Mouse (Mus musculus): ENCODE measurements around the gene Abt1. TPM values are rescaled to one million over a fixed set of nuclear protein-coding genes. Genes with fewer than 3 reads are reported as not detected.
A peak's percentile ranks its signal among the peaks of the same experiment; 100 is the strongest.

Abt1 gene
- total and polyA plus RNA-seq, 2 experiments from 2014 or later = 6.8 to 7.4 TPM

DNA sequence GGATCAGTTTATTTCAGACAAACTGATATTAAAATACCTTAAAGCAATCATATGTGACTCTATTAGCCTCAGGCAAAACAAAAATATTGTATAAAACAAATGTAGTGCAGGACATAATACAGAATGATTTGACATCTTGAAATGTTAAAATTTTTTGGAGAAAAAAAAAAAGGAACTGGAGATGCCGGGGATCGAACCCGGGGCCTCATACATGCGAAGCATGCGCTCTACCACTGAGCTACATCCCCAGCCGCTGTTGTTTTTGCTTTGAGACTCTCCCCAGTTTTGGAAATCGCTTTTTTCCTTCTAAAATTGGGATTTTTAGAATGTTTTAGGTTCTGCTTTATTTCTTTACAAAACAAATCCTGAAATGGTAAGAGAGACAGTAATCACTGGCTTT, 14.9 kb upstream of the Abt1 start:
- no peaks in the 10 kb centered on the region for H3K4me1 ChIP-seq (ENCODE audit: control insufficient read depth, insufficient read depth)
- H3K27ac ChIP-seq (ENCODE audit: low read depth) = peak overlapping the region; percentile 34; the same call in 1 of the 2 replicates
- peak overlapping the region; percentile 65 for H3K4me2 ChIP-seq (ENCODE audit: low read depth, low read length)
- DNase-seq (ENCODE audit: low spot score) (peak; percentile 24), ATAC-seq (ENCODE audit: insufficient read depth, low read depth) (0 out of 2 replicates have a peak, but pooled peaks have one; percentile 28)
- H3K36me3 ChIP-seq (replicated peaks; ENCODE audit: control insufficient read depth, insufficient read depth, low read length) = no peaks in the 10 kb centered on the region
- H3K4me3 ChIP-seq (ENCODE audit: low read depth, low read length) = peak overlapping the region; percentile 62
- WGBS = under 1% methylated on average over 7 of the region's 7 CpGs
- TF ChIP-seq EP300 (IDR thresholded peaks at IDR 0.05; ENCODE audit: low read depth) (no peak), CTCF (IDR thresholded peaks at IDR 0.05; ENCODE audit: low read depth) (no peak)
- no peaks in the 10 kb centered on the region for H3K9me3 ChIP-seq (replicated peaks; ENCODE audit: control insufficient read depth, low read length)
- H3K27me3 ChIP-seq (ENCODE audit: control insufficient read depth, insufficient read depth, low read length) = no peaks in the 10 kb centered on the region
- no peak overlapping the region for H3K9ac ChIP-seq (replicated peaks; ENCODE audit: low read depth, low read length)

GRCm38 (mm10) chr13:23437908-23438307, 14.2 kb upstream of the Abt1 start:
- Histone ChIP-seq H3K36me3 (replicated peaks; ENCODE audit: control insufficient read depth, insufficient read depth, low read length) (no peaks in the 10 kb centered on the region), H3K9ac (replicated peaks; ENCODE audit: low read depth, low read length) (peak overlapping the region; percentile 66), H3K4me2 (ENCODE audit: low read depth, low read length) (peak overlapping the region; percentile 65), H3K27ac (ENCODE audit: low read depth) (peak overlapping the region; percentile 82), H3K9me3 (replicated peaks; ENCODE audit: control insufficient read depth, low read length) (no peaks in the 10 kb centered on the region), H3K27me3 (ENCODE audit: control insufficient read depth, insufficient read depth, low read length) (no peaks in the 10 kb centered on the region), H3K4me3 (ENCODE audit: low read depth, low read length) (peak overlapping the region; percentile 62), H3K4me1 (ENCODE audit: control insufficient read depth, insufficient read depth) (no peaks in the 10 kb centered on the region)
- 0% methylated on average over 17 of the region's 17 CpGs for WGBS
- TF ChIP-seq EP300 (IDR thresholded peaks at IDR 0.05; ENCODE audit: low read depth) (no peak), CTCF (IDR thresholded peaks at IDR 0.05; ENCODE audit: low read depth) (no peak)
- DNase-seq (ENCODE audit: low spot score) (peak; percentile 71), ATAC-seq (ENCODE audit: insufficient read depth, low read depth) (peak; percentile 78)

DNA sequence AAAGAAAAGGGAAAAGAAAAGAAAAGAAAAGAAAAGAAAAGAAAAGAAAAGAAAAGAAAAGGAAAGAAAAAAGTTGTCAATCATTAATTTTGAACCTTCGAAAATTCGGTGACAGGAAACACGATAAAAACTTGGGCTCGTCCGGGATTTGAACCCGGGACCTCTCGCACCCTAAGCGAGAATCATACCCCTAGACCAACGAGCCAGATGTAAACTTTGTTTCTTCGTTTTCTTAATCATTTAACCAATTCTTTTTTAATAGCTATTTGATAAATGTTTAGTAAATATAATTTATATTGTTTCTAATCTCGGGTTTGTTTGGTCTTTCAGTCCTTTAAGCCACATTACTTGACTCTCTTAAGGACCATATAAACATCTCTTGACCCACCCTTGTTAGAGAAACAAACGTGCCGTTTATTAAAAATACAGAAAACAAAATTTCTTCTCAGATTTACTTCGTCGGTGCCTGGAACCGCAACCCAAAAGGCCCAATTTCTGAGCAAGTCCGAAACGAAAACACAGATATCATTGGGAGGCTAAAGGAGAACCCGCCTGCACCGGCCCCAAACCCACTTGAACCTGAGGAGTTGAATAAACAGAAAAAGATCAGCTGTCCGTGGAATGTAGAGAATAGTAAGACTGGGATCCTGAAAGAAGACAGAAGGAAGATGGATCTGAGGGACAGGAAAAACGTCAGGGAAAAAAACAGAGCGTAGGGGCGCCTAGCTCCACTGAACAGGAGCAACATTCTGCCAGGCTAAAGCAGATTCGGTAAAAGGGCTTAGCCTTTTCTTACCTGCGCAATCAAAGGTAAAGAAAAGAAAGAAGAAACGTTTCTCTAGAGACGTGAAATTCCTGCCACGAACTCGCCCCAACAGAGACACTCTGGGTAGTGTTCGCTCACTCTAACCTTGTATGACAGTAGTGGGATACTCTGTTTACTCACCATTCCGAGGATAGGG, 13.5 kb upstream of the Abt1 start:
- DNase-seq (ENCODE audit: low spot score) = peak; percentile 35
- peak overlapping the region; percentile 66 for H3K9ac ChIP-seq (replicated peaks; ENCODE audit: low read depth, low read length)
- H3K4me1 ChIP-seq (ENCODE audit: control insufficient read depth, insufficient read depth) = no peaks in the 10 kb centered on the region
- H3K27ac ChIP-seq (ENCODE audit: low read depth) = peak overlapping the region; percentile 82
- peak overlapping the region; percentile 62 for H3K4me3 ChIP-seq (ENCODE audit: low read depth, low read length)
- under 1% methylated on average over 32 of the region's 32 CpGs for WGBS
- H3K9me3 ChIP-seq (replicated peaks; ENCODE audit: control insufficient read depth, low read length) = no peaks in the 10 kb centered on the region
- ATAC-seq (ENCODE audit: insufficient read depth, low read depth) = peak; percentile 34; the same call in 1 of the 2 replicates
- no peaks in the 10 kb centered on the region for H3K36me3 ChIP-seq (replicated peaks; ENCODE audit: control insufficient read depth, insufficient read depth, low read length)
- H3K4me2 ChIP-seq (ENCODE audit: low read depth, low read length) = peak overlapping the region; percentile 65
- no peaks in the 10 kb centered on the region for H3K27me3 ChIP-seq (ENCODE audit: control insufficient read depth, insufficient read depth, low read length)
- TF ChIP-seq CTCF (IDR thresholded peaks at IDR 0.05; ENCODE audit: low read depth) (no peak), EP300 (IDR thresholded peaks at IDR 0.05; ENCODE audit: low read depth) (0 out of 2 replicates have a peak, but pooled peaks have one; percentile 8)

GRCm38 (mm10) chr13:23436231-23436661, 12.6 kb upstream of the Abt1 start:
- WGBS = 1% methylated on average over 11 of the region's 11 CpGs
- H3K4me3 ChIP-seq (ENCODE audit: low read depth, low read length) = peak overlapping the region; percentile 41
- DNase-seq (ENCODE audit: low spot score) = peak; percentile 61

DNA sequence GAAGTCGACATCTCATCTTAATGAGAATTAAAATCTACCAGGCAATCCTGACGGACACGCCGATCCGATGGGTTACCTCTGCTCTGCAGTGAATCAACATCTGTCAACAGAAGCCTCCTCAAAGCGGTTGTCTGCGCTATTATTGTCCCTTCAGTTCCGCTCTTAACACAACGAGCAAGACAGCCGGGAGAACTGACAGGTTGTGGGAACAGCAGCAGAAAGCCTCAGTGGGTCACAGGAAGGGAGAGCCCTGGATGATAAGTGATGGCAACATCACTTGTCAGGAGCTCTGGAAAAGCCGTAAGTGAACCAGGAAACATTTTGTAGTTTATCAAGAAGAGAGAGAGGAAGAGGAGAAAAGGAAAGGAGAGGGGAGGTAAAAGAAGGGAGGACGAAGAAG, 12.0 kb upstream of the Abt1 start:
- under 1% methylated on average over 12 of the region's 12 CpGs for WGBS
- Histone ChIP-seq H3K36me3 (replicated peaks; ENCODE audit: control insufficient read depth, insufficient read depth, low read length) (no peaks in the 10 kb centered on the region), H3K4me3 (ENCODE audit: low read depth, low read length) (peak overlapping the region; percentile 41), H3K9me3 (replicated peaks; ENCODE audit: control insufficient read depth, low read length) (no peaks in the 10 kb centered on the region), H3K4me1 (ENCODE audit: control insufficient read depth, insufficient read depth) (no peaks in the 10 kb centered on the region), H3K4me2 (ENCODE audit: low read depth, low read length) (peak overlapping the region; percentile 59), H3K9ac (replicated peaks; ENCODE audit: low read depth, low read length) (0 out of 2 replicates have a peak overlapping the region, but pooled peaks have one; percentile 23), H3K27ac (ENCODE audit: low read depth) (peak overlapping the region; percentile 3; the same call in 1 of the 2 replicates), H3K27me3 (ENCODE audit: control insufficient read depth, insufficient read depth, low read length) (no peaks in the 10 kb centered on the region)
- peak; percentile 42 for DNase-seq (ENCODE audit: low spot score)
- TF ChIP-seq CTCF (IDR thresholded peaks at IDR 0.05; ENCODE audit: low read depth) (no peak), EP300 (IDR thresholded peaks at IDR 0.05; ENCODE audit: low read depth) (no peak)
- no peak for ATAC-seq (ENCODE audit: insufficient read depth, low read depth)

More at GRCm38 (mm10) chr13:23436231-23436661, 12.6 kb upstream of the Abt1 start:
- no peak overlapping the region for H3K27ac ChIP-seq (ENCODE audit: low read depth)
- peak overlapping the region; percentile 59 for H3K4me2 ChIP-seq (ENCODE audit: low read depth, low read length)
- no peak for ATAC-seq (ENCODE audit: insufficient read depth, low read depth)
- H3K36me3 ChIP-seq (replicated peaks; ENCODE audit: control insufficient read depth, insufficient read depth, low read length) = no peaks in the 10 kb centered on the region
- H3K9me3 ChIP-seq (replicated peaks; ENCODE audit: control insufficient read depth, low read length) = no peaks in the 10 kb centered on the region
- TF ChIP-seq CTCF (IDR thresholded peaks at IDR 0.05; ENCODE audit: low read depth) (no peak), EP300 (IDR thresholded peaks at IDR 0.05; ENCODE audit: low read depth) (0 out of 2 replicates have a peak, but pooled peaks have one; percentile 3)
- H3K9ac ChIP-seq (replicated peaks; ENCODE audit: low read depth, low read length) = no peak overlapping the region
- H3K4me1 ChIP-seq (ENCODE audit: control insufficient read depth, insufficient read depth) = no peaks in the 10 kb centered on the region
- no peaks in the 10 kb centered on the region for H3K27me3 ChIP-seq (ENCODE audit: control insufficient read depth, insufficient read depth, low read length)
